Mouse (Mus musculus): ENCODE results near the gene Myzap.
"Not testable (repeated sequence)": the region's sequence is repeated elsewhere in the genome, so short reads cannot be mapped to it uniquely, and the experiment has no call there.

Myzap gene

GRCm38 (mm10) chr9:71591938-71592548 lies at the start of gene Myzap:
Gene Myzap (minus strand): TSS chr9:71592360.
- peak; percentile 78 to 84 for DNase-seq (ENCODE audit: low spot score in 2 of 2)

GRCm38 (mm10) chr9:71640361-71640927 lies 48.3 kb upstream of the Myzap start:
- DNase-seq (ENCODE audit: low spot score in 2 of 2): no peak

GRCm38 (mm10) chr9:71638198-71638597 lies 46.0 kb upstream of the Myzap start:
- no peak for DNase-seq (ENCODE audit: low spot score in 2 of 2)

- no peak for DNase-seq (ENCODE audit: low spot score in 2 of 2)
These were observed 44.7 kb upstream of the Myzap start for GRCm38 (mm10) chr9:71636854-71637253.

- DNase-seq (ENCODE audit: low spot score in 2 of 2): no peak
These were observed 43.5 kb upstream of the Myzap start for GRCm38 (mm10) chr9:71635627-71636026.

- no peak for DNase-seq (ENCODE audit: low spot score in 2 of 2)
These were observed 42.8 kb upstream of the Myzap start for GRCm38 (mm10) chr9:71634916-71635315.

- DNase-seq (ENCODE audit: low spot score in 2 of 2): no peak
These were observed 36.8 kb upstream of the Myzap start for GRCm38 (mm10) chr9:71628921-71629320.

GRCm38 (mm10) chr9:71628286-71628685 lies 36.1 kb upstream of the Myzap start:
- DNase-seq (ENCODE audit: low spot score in 2 of 2): no peak

- no peak for DNase-seq (ENCODE audit: low spot score in 2 of 2)
These were observed 33.8 kb upstream of the Myzap start for GRCm38 (mm10) chr9:71625961-71626360.

GRCm38 (mm10) chr9:71624793-71625495 lies 32.8 kb upstream of the Myzap start:
- peak; percentile 35 to 49 for DNase-seq (ENCODE audit: low spot score in 2 of 2)

- DNase-seq (ENCODE audit: low spot score in 2 of 2): no peak
These were observed 31.9 kb upstream of the Myzap start for GRCm38 (mm10) chr9:71623871-71624569.

- DNase-seq (ENCODE audit: low spot score in 2 of 2): no peak
These were observed 30.4 kb upstream of the Myzap start for GRCm38 (mm10) chr9:71622593-71622992.

- no peak for DNase-seq (ENCODE audit: low spot score in 2 of 2)
These were observed 29.8 kb upstream of the Myzap start for GRCm38 (mm10) chr9:71621968-71622367.

- DNase-seq (ENCODE audit: low spot score in 2 of 2): not testable (repeated sequence)
These were observed 28.0 kb upstream of the Myzap start for GRCm38 (mm10) chr9:71620116-71620515.

- peak in 1 of 2 experiments; percentile 29 for DNase-seq (ENCODE audit: low spot score in 2 of 2)
These were observed 25.2 kb upstream of the Myzap start for GRCm38 (mm10) chr9:71617363-71617762.

GRCm38 (mm10) chr9:71616185-71616584 lies 24.0 kb upstream of the Myzap start:
- DNase-seq (ENCODE audit: low spot score in 2 of 2): peak; percentile 35 to 68

GRCm38 (mm10) chr9:71614643-71615042 lies 22.5 kb upstream of the Myzap start:
- DNase-seq (ENCODE audit: low spot score in 2 of 2): peak in 1 of 2 experiments; percentile 54

GRCm38 (mm10) chr9:71612981-71613380 lies 20.8 kb upstream of the Myzap start:
- DNase-seq (ENCODE audit: low spot score in 2 of 2): no peak

GRCm38 (mm10) chr9:71611876-71612275 lies 19.7 kb upstream of the Myzap start:
- no peak for DNase-seq (ENCODE audit: low spot score in 2 of 2)

GRCm38 (mm10) chr9:71609010-71609409 lies 16.9 kb upstream of the Myzap start:
- DNase-seq (ENCODE audit: low spot score in 2 of 2): no peak

GRCm38 (mm10) chr9:71606296-71607057 lies 14.3 kb upstream of the Myzap start:
- no peak for DNase-seq (ENCODE audit: low spot score in 2 of 2)

All from spleen, postnatal 14 days (tissue).